Mouse (Mus musculus) lung, postnatal 10 days (tissue): Measurements from ENCODE around the gene Vsig2.

ENCODE experiments used
- DNase-seq: peaks from one replicate; pipeline ENCODE4 v3.0.0; 2021

Vsig2 gene

DNA sequence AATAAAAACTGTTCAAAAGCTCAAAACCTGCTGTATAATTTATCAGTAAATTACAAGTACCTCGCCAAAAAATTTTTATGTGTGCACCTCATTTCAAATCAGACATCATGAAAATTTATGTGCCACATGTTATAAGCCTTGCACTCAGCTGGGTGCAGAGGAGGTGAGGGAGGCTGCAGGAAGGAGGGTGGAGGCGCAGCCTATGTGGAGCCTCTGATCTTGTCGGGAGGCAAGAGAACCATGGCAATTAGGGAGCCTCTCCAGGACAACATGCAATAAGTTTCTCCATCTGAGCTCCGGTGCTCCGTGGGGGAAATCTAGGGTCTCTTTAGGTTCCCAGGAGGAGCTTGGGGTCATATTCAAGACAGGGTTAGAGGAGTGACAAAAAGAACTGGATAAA lies 28.4 kb downstream of the Vsig2 start:
- DNase-seq, result no peak

DNA sequence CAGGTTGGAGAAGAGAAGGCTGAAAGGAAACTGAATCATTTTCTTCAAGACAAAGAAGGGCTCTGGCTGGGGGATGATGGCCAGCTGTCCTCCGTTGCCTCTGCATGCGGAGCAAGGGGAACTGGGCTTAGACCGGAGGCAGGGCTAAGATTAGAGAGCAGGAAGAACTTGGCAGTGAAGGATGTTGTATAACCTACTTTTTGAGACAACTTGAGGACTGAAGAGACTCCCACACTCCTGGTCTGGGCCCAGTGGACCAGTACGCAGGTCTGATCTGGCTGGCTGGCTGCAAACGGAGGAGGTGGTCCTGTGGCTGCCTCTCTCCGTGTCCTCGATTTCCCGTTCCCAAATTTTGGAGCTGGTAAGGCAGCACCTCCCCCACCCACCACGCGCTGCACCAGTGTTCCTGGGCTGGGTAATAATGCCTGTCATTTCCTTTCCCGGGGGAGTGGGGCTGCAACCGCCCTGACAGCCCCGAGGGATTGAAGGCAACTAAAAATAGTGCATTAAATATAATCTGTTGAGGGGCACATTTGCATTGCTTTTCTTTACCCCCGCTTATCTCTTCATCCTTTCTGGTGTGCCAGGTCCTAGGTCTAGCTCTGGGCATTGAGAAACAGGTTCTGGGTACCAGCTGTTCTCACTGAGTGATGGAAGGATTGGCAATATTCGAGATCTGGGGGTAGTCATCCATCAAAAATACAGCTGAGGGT lies 29.0 kb downstream of the Vsig2 start:
- peak; percentile 42 for DNase-seq

DNA sequence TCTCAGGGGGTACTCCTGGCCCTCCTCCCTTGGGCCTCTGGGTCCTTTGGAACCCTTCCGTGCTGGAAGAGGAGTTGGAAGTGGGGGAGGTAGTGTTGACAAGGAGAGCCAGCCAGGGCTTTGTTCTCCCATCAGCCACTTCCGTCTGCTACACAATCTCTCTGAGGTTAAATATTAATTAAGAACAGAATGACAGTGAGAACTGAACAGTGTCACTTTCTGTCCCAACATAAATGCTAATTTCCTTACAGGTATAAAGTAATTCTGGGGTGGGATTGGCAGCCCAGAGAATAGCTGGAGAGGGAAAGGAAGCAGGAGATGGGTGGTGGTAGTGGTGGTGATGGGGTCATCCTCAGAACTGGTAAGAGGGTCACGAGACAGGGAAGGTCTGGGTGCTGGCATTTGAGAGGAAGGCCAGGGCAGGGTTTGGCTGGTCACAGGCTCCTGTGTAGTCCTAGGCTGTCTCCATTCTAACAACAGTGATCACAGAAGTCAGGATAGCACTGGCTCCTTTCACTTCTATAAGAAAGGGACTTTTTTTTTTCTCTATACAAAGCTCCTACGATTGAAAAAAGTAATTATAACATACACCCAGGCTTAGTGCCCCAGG lies 29.7 kb downstream of the Vsig2 start:
- DNase-seq, result no peak

DNA sequence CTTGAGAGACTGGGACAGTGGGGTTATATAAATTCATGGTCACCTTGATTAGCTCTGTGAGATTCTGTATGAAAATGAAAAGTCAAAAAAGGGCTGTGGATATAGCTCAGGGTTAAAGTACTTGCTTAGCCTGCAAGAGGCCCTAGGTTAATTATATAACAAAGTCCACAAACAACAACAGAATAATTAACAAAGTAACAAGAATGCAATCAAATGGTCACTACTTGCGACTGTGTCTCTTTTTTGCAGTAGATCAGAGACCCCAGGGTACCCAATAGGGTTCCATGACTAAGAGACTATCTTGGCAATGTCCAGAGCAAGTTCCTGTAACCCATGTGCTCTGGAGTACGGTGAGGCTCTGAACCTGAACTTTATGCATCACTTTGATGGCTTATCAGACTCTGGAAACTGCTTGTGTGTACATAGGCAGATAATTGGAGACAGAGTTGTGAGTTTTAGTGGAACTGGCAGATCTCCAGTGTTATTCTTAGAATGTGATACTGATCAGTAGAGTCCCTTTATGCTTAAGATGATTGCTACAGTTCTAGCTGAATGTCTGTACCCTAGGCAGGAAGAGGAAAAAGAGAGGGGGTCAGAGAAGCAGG lies 30.3 kb downstream of the Vsig2 start:
- DNase-seq, result no peak

DNA sequence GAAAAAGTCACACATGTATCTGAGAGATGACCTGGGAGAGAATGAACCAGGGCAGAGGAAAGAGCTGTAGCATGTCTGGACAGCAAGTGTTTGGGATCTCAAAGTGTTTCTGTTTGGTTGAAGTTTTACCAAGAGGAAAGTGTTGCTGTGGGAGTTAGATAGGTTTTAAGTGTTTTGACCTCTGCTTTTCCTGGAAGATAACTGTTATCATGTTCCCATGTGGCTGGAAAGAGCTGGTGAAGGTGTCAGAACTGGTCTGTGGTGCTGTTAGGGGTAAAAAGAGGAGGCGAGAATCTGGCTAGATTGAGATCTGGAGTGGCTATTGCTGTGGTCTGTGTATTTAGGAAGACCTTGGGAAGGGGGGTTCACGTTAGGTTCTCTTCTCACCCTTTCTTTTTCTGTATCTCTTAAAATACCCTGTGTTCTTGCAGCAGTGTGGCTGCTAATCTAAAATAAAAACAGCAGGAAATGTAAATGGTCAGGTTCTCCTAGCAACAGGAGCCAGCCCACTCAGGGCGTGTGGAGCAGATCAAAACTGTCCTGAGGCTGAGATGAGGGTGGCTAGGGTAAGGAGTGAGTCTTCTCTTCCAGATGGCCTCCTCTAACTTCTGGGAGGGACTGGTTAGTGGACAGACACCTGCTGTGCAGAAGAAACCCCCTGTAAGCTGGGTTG lies 33.3 kb downstream of the Vsig2 start:
- no peak for DNase-seq

DNA sequence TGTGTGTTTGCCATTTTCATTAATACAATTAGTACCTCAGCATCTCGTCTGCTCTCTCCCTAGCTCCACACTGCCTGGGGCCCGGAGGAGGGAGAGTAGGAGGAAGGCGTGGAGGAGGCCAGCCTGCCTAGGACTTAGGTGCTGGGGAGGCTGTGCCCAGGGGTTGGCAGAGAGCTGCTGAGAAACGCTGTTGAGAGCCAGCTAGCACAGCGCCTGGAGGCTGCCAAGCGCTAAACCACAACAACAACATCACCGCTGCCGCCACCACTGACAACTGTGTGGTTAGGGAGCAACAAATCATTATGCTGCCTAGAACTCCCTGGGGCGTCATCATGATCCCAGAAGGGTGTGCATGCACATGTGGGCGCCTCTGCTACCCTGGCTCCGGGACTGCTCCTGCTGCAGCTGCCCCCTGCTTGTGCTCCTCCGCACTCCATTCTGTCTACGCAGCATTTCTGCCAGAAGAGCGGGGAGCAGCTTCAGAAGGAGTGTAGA lies 37.4 kb downstream of the Vsig2 start:
- no peak for DNase-seq

DNA sequence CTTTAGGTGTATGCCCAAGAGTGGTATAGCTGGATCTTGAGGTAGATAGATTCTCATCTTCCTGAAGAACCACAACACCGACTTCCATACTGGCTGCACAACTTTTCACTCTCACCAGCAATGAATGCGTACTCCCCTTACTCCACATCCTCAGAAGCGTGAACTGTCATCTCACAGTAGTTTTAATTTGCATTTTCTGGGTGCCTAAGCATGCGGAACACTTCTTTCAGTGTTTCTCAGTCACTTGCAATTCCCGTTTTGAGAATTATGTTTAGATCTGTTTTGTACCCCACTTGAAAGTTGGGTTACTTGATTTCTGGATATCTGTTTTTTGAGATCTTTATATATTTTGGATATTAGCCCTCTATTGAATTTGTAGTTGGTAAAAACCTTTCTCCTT lies 44.5 kb downstream of the Vsig2 start:
- DNase-seq, result no peak

DNA sequence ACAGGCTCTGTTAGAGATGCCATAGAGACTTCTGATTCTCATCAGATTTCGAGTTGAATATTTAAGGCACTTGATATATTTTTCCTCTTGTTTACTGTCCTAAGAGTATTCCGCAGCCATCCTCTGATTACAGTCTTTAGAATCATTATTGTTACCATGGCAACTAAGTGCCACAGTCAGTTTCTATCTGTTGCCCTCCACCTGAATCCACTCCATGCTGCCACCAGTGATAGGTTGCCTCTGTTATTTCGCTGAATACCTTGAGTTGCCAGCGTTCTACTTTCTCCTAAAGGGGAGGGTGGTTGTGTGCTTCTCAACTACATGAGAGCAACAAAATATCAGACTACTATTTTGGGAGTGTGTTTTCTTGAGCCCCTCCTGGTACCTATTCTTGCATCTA lies 47.7 kb downstream of the Vsig2 start:
- DNase-seq, result no peak

DNA sequence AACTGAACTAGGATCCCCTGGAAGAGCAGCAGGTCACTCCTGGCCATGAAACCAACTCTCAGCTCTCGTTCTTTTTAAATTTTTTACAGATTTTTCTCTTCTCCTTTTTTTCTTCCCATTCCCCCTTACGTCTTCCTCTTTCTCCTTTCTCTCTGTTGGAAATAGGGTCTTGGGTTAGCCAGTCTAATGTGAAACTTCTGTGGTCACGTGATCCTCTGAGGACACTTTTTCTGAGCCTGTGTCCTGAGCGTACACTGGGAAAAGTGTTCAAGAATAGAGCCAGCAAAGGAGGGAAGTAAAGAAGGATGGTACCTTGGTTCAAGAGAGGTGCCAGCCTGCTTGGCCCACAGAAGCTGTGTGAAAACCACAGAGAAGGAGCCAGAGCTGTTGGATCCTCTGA lies 51.3 kb downstream of the Vsig2 start:
- no peak for DNase-seq

DNA sequence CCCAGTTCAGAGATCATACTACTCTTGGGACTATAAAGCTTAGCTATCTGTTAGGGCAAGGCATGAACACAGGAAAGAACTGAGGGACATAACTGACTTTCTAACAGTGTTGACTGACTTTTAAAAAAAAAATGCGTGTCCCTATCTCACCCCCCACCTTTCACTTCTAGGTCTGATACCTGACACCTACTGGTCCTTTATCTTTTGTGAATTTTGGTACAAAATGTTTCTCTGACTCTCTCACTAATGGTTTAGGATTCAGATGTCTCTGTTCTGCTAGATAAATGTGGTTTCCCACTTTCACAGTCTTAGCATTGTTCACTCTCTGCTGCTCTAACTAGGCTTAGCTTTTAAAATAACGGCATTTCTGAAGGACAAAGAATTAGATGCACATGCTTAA lies 53.0 kb downstream of the Vsig2 start:
- no peak for DNase-seq

DNA sequence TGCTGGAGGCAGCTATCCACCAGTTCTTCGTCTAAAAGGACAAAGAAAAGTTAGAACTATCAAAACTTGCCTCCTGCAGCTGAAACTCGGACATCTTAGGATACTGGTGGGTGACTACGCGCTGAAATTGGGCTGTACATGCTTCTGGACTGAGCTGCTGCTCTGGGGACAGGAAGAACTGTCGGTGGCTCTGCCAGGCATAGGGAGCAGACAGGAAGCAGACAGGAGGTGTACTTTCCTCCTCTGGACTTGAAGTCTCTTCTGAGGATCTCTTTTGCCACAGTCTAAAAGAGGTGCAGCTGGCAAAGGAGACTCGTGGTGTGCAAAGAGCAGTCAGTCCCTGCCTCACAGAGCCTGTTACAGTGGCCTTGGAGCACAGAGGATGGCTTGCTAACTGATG lies 53.6 kb downstream of the Vsig2 start:
- DNase-seq, result no peak

DNA sequence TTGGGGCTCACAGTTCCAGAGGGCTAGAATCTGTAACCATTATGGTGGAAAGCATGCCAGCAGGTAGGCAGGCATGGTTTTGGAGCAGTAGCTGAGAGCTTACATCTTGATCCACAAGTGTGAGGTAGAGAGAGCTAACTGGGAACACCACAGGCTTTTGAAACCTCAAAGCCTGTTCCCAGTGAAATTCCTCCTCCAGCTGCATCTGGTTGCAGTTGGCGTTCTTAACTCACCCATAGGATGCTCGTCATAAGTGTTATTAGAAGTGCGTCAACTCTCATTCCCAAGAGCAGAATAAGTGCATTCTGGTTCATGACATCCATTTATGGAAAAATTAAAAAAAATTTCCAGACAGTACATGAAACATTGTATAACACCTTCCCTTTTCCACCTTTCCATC lies 54.6 kb downstream of the Vsig2 start:
- DNase-seq, result no peak
